Comparison of ENCODE assay signal across 32 mouse cellular contexts in genomic region chr16:6993180-6993579, GRCm38 (mm10).
DNase-seq lines count a peak whose midpoint lies in the region; ATAC-seq lines count a peak whose summit lies in the region.
"Had no signal": no experiment of that assay in that cellular context is flagged by ENCODE, and none has a peak within 500 bp of the region (broad histone marks: within the 10 kb centered on the region; RNA-seq: fewer than 3 reads in every experiment).

No protein-coding gene starts in this region.

- H3K4me1 ChIP-seq in kidney, embryonic 15.5 days = peaks cover 13% of the 10 kb centered on the region; the same call in 1 of the 2 replicates
- H3K4me1 ChIP-seq in lung, embryonic 15.5 days = 0 out of 2 replicates have a peak, but pooled peaks cover 2% of the 10 kb centered on the region
- H3K4me1 ChIP-seq: embryonic facial prominence, embryonic 13.5 days; forebrain, embryonic 12.5 days; heart, embryonic 15.5 days; hindbrain, embryonic 13.5 days had no signal

- no peak overlapping the region for H3K9ac ChIP-seq in kidney, embryonic 15.5 days
- no peak overlapping the region for H3K9ac ChIP-seq in lung, embryonic 15.5 days
- H3K9ac ChIP-seq: embryonic facial prominence, embryonic 13.5 days; forebrain, embryonic 12.5 days; forebrain, postnatal 0 days; heart, embryonic 12.5 days; heart, embryonic 15.5 days; hindbrain, embryonic 13.5 days had no signal

- H3K4me2 ChIP-seq in kidney, embryonic 15.5 days = no peak overlapping the region
- no peak overlapping the region for H3K4me2 ChIP-seq in lung, embryonic 15.5 days
- H3K4me2 ChIP-seq: embryonic facial prominence, embryonic 13.5 days; forebrain, embryonic 12.5 days; heart, embryonic 12.5 days; heart, embryonic 15.5 days; hindbrain, embryonic 13.5 days had no signal

- H3K27ac ChIP-seq in kidney, embryonic 15.5 days = no peak overlapping the region
- H3K27ac ChIP-seq in lung, embryonic 15.5 days = no peak overlapping the region
- H3K27ac ChIP-seq: embryonic facial prominence, embryonic 10.5 days; embryonic facial prominence, embryonic 13.5 days; forebrain, embryonic 12.5 days; gastrocnemius, adult 2 months; heart, embryonic 15.5 days; hindbrain, embryonic 10.5 days; hindbrain, embryonic 13.5 days had no signal

- no peaks in the 10 kb centered on the region for H3K36me3 ChIP-seq in kidney, embryonic 15.5 days
- H3K36me3 ChIP-seq in lung, embryonic 15.5 days = no peaks in the 10 kb centered on the region
- H3K36me3 ChIP-seq: embryonic facial prominence, embryonic 10.5 days; embryonic facial prominence, embryonic 13.5 days; forebrain, embryonic 12.5 days; G1E; heart, embryonic 12.5 days; heart, embryonic 15.5 days; hindbrain, embryonic 10.5 days; hindbrain, embryonic 13.5 days had no signal

- H3K27me3 ChIP-seq in kidney, embryonic 15.5 days = no peaks in the 10 kb centered on the region
- H3K27me3 ChIP-seq in lung, embryonic 15.5 days = no peaks in the 10 kb centered on the region
- H3K27me3 ChIP-seq: CH12.LX; embryonic facial prominence, embryonic 13.5 days; forebrain, embryonic 12.5 days; heart, embryonic 12.5 days; heart, embryonic 15.5 days; hindbrain, embryonic 13.5 days; Patski had no signal

- no peaks in the 10 kb centered on the region for H3K9me3 ChIP-seq in kidney, embryonic 15.5 days (replicated peaks)
- no peaks in the 10 kb centered on the region for H3K9me3 ChIP-seq in lung, embryonic 15.5 days
- H3K9me3 ChIP-seq: embryonic facial prominence, embryonic 13.5 days; heart, embryonic 15.5 days had no signal

- no peak for DNase-seq in kidney, postnatal 25 days
- no peak for DNase-seq in lung, postnatal 25 days (ENCODE audit: low spot score)
- DNase-seq in lung, postnatal 10 days = peak; percentile 24
- DNase-seq in lung, postnatal 36 days = no peak
- DNase-seq in c-Kit-positive CD71-negative TER-119-negative erythroid progenitor cells, embryonic 14.5 days (ENCODE audit: low read depth) = peak; percentile 8
- DNase-seq: adrenal gland, postnatal 10 days; adrenal gland, postnatal 36 days; B cell, adult 2 months; cerebellum, adult 11-12 months; cerebellum, adult 8-10 months; cerebellum, postnatal 36 days; embryo, embryonic 11 days; forebrain, postnatal 0 days; gastrocnemius, adult 2 months; gastrocnemius, postnatal 14 days; heart, adult 18-20 months; heart, postnatal 10 days; heart, postnatal 36 days had no signal

- 16% methylated on average over 2 of the region's 2 CpGs for WGBS in kidney, embryonic 15.5 days
- WGBS in lung, embryonic 15.5 days = 0% methylated on average over 2 of the region's 2 CpGs

- no peak overlapping the region for H3K4me3 ChIP-seq in kidney, embryonic 15.5 days (replicated peaks)
- no peak overlapping the region for H3K4me3 ChIP-seq in lung, embryonic 15.5 days
- H3K4me3 ChIP-seq: embryonic facial prominence, embryonic 10.5 days; embryonic facial prominence, embryonic 13.5 days; erythroblast, embryonic 14.5 days; forebrain, embryonic 12.5 days; gastrocnemius, adult 2 months; heart, embryonic 12.5 days; heart, embryonic 15.5 days; hindbrain, embryonic 10.5 days; hindbrain, embryonic 13.5 days had no signal

- 0 out of 2 replicates have a peak, but pooled peaks have one; percentile 23 for ATAC-seq in kidney, embryonic 15.5 days (replicated peaks; ENCODE audit: low FRiP score)
- ATAC-seq in lung, embryonic 15.5 days (ENCODE audit: borderline replicate concordance, extremely low read depth, low FRiP score, low TSS enrichment) = 0 out of 2 replicates have a peak, but pooled peaks have one; percentile 46
- ATAC-seq: forebrain, postnatal 0 days; hindbrain, embryonic 16.5 days; Patski had no signal

Comparison
In these comparisons a context has a peak if more than half of its experiments do, and no peak if none do; other contexts are left out.
1. DNase-seq: peak in lung, postnatal 10 days (single experiment) and c-Kit-positive CD71-negative TER-119-negative erythroid progenitor cells, embryonic 14.5 days (single experiment); none in kidney, postnatal 25 days (0 of 2), lung, postnatal 25 days (single experiment) and lung, postnatal 36 days (single experiment).